Mouse (Mus musculus) CH12.LX (cell line): ENCODE results near the gene Tmprss3. TPM values are rescaled to one million over a fixed set of nuclear protein-coding genes. Genes with fewer than 3 reads are reported as not detected.

Experiments
- DNase-seq: peaks from one replicate; pipeline ENCODE4 v3.0.0-alpha.2; 2013; ENCODE audit errors: extremely low read depth
- H3K27ac ChIP-seq: 2 replicates; pipeline ENCODE4 v1.5.1; 2012; ENCODE audit warnings: low read depth, mild to moderate bottlenecking, control low read depth, moderate library complexity; ENCODE audit not compliant: insufficient read depth
- H3K27me3 ChIP-seq: replicated peaks from 2 replicates; pipeline ENCODE3; 2012; ENCODE audit warnings: inconsistent platforms
- H3K36me3 ChIP-seq, 2 experiments: replicated peaks in 1 of 2; 2 replicates each; pipeline versions ENCODE3 to v1.6.1; 2012; ENCODE audit warnings: inconsistent platforms in 1 of 2, low read length in 1 of 2, mild to moderate bottlenecking in 1 of 2, mixed read lengths in 1 of 2, moderate library complexity in 1 of 2; ENCODE audit not compliant: control insufficient read depth in 1 of 2, insufficient read depth in 1 of 2
- H3K4me1 ChIP-seq, 2 experiments: 2 replicates each; pipeline ENCODE4 v1.6.1; 2012; ENCODE audit warnings: inconsistent platforms in 1 of 2, moderate library complexity in 1 of 2; ENCODE audit not compliant: insufficient read depth in 2 of 2, control insufficient read depth in 1 of 2
- H3K4me2 ChIP-seq: 2 replicates; pipeline ENCODE4 v1.6.1; 2012; ENCODE audit warnings: low read depth, mild to moderate bottlenecking, control low read depth; ENCODE audit not compliant: poor library complexity, insufficient read depth, severe bottlenecking
- H3K4me3 ChIP-seq, 3 experiments: fragments of 150-350 bp in 1 of 3; sonication (generic) in 1 of 3; replicated peaks in 1 of 3; 2 replicates each; pipeline versions ENCODE3 to v1.5.1; 2011 to 2012; ENCODE audit warnings: low read depth in 2 of 3, low read length in 2 of 3, mild to moderate bottlenecking in 2 of 3, moderate library complexity in 2 of 3, control low read depth in 1 of 3, improper control_type of control experiment in 1 of 3, inconsistent platforms in 1 of 3, mixed read lengths in 1 of 3; ENCODE audit not compliant: poor library complexity in 1 of 3
- H3K79me2 ChIP-seq: replicated peaks from 2 replicates; pipeline ENCODE4 v1.6.1; 2012; ENCODE audit warnings: mild to moderate bottlenecking, moderate library complexity; ENCODE audit not compliant: control insufficient read depth, poor library complexity, insufficient read depth, severe bottlenecking; ENCODE audit errors: extremely low read depth
- H3K9ac ChIP-seq: 2 replicates; pipeline ENCODE4 v1.6.1; 2012; ENCODE audit warnings: low read depth, mild to moderate bottlenecking, control low read depth, moderate library complexity; ENCODE audit not compliant: insufficient read depth
- H3K9me3 ChIP-seq: replicated peaks from 2 replicates; pipeline ENCODE3; 2012; ENCODE audit warnings: low read length, inconsistent platforms, mixed read lengths
- BHLHE40 ChIP-seq: IDR thresholded peaks from 2 replicates; pipeline ENCODE4 v1.6.1; 2011; ENCODE audit warnings: mild to moderate bottlenecking, low read depth, low read length, improper control_type of control experiment
- CHD2 ChIP-seq: IDR thresholded peaks from 2 replicates; pipeline ENCODE4 v1.6.1; 2011; ENCODE audit warnings: low read length, improper control_type of control experiment
- E2F4 ChIP-seq: IDR thresholded peaks from 2 replicates; pipeline ENCODE4 v1.6.1; 2011; ENCODE audit warnings: low read depth, low read length, improper control_type of control experiment; ENCODE audit not compliant: insufficient replicate concordance
- EP300 ChIP-seq: IDR thresholded peaks from 2 replicates; pipeline ENCODE4 v1.6.1; 2011; ENCODE audit warnings: low read length, improper control_type of control experiment
- GABPA ChIP-seq: IDR thresholded peaks from 2 replicates; pipeline ENCODE4 v1.6.1; 2012; ENCODE audit warnings: low read depth, low read length, improper control_type of control experiment, inconsistent platforms; ENCODE audit not compliant: insufficient replicate concordance
- HCFC1 ChIP-seq: IDR thresholded peaks from 2 replicates; pipeline ENCODE4 v1.6.1; 2012; ENCODE audit warnings: low read depth, mild to moderate bottlenecking, inconsistent platforms, low read length, improper control_type of control experiment
- IRF4 ChIP-seq: IDR thresholded peaks from 2 replicates; pipeline ENCODE4 v1.6.1; 2014; ENCODE audit warnings: low read depth, mild to moderate bottlenecking, inconsistent platforms, low read length, improper control_type of control experiment
- KAT2A ChIP-seq: IDR thresholded peaks from 2 replicates; pipeline ENCODE4 v1.6.1; 2012; ENCODE audit warnings: low read length, improper control_type of control experiment, inconsistent platforms; ENCODE audit not compliant: insufficient replicate concordance
- MAFK ChIP-seq: IDR thresholded peaks from 2 replicates; pipeline ENCODE4 v1.6.1; 2011; ENCODE audit warnings: low read length, improper control_type of control experiment; ENCODE audit not compliant: insufficient replicate concordance
- MAZ ChIP-seq: IDR thresholded peaks from 2 replicates; pipeline ENCODE4 v1.6.1; 2012; ENCODE audit warnings: low read depth, mild to moderate bottlenecking, inconsistent platforms, low read length, improper control_type of control experiment, moderate library complexity
- MYC ChIP-seq: IDR thresholded peaks from 2 replicates; pipeline ENCODE4 v1.6.1; 2011; ENCODE audit warnings: low read depth, mild to moderate bottlenecking, improper control_type of control experiment, low read length
- PAX5 ChIP-seq: IDR thresholded peaks from 2 replicates; pipeline ENCODE4 v1.6.1; 2012; ENCODE audit warnings: low read length, inconsistent platforms, mixed read lengths
- SIN3A ChIP-seq: IDR thresholded peaks from 2 replicates; pipeline ENCODE4 v1.6.1; 2012; ENCODE audit warnings: low read length, improper control_type of control experiment, inconsistent platforms
- TCF12 ChIP-seq: IDR thresholded peaks from 2 replicates; pipeline ENCODE4 v1.6.1; 2014; ENCODE audit warnings: low read depth, mild to moderate bottlenecking, inconsistent platforms, low read length, improper control_type of control experiment
- USF1 ChIP-seq: IDR thresholded peaks from 2 replicates; pipeline ENCODE4 v1.6.1; 2014; ENCODE audit warnings: low read depth, mild to moderate bottlenecking, inconsistent platforms, low read length, improper control_type of control experiment
- ZC3H11A ChIP-seq: IDR thresholded peaks from 2 replicates; pipeline ENCODE4 v1.6.1; 2012; ENCODE audit warnings: low read depth, mild to moderate bottlenecking, inconsistent platforms, low read length, improper control_type of control experiment
- ZKSCAN1 ChIP-seq: IDR thresholded peaks from 2 replicates; pipeline ENCODE4 v1.6.1; 2012; ENCODE audit warnings: low read depth, inconsistent platforms, low read length, improper control_type of control experiment, borderline replicate concordance
- ZMIZ1 ChIP-seq: IDR thresholded peaks from 2 replicates; pipeline ENCODE4 v1.6.1; 2012; ENCODE audit warnings: low read depth, mild to moderate bottlenecking, inconsistent platforms, low read length, improper control_type of control experiment
- dilution Hi-C: fragments of 300-500 bp; cut with MboI; formaldehyde crosslinking; loops from 2 replicates; pipeline ENCODE4 v1.14.3; 2020; ENCODE audit warnings: low sequenced_read_pairs; ENCODE audit not compliant: extremely low pct_unique_long_range_greater_than_20kb, extremely low pct_ligation_motif_present
- in situ Hi-C: fragments of 300-500 bp; cut with MboI; formaldehyde crosslinking; loops from 3 replicates; pipeline ENCODE4 v1.14.3; 2019; ENCODE audit warnings: low sequenced_read_pairs, low pct_ligation_motif_present, low pct_unique_long_range_greater_than_20kb, mixed read lengths
- polyA plus RNA-seq: library from polyadenylated mRNA; unstranded; fragments of >175 nt; gene quantifications from 2 replicates; pipeline ENCODE4 v1.2.1, GENCODE M21; 2012; ENCODE audit warnings: low read depth; ENCODE audit not compliant: insufficient read length
- total RNA-seq, 2 experiments: library from RNA; depleted of rRNA; stranded (reverse); fragments of 300-350 nt in 1 of 2; fragments of >200 nt in 1 of 2; gene quantifications; 2 replicates each; pipeline ENCODE4 v1.2.3; 2012 to 2014

Gene Tmprss3
- total and polyA plus RNA-seq, 3 experiments, result not detected

GRCm38 (mm10) chr17:31195207-31195606 lies 3.6 kb downstream of the Tmprss3 start:
- dilution Hi-C loops, result no loop called here
- Histone ChIP-seq H3K4me1 (peaks cover 8 to 28% of the 10 kb centered on the region in 2 experiments; a peak in 2 of 4 replicates), H3K79me2 (no peaks in the 10 kb centered on the region), H3K9ac (no peak overlapping the region), H3K4me2 (no peak overlapping the region), H3K36me3 (no peaks in the 10 kb centered on the region), H3K9me3 (no peaks in the 10 kb centered on the region), H3K4me3 (no peak overlapping the region), H3K27me3 (peaks cover 7% of the 10 kb centered on the region), H3K27ac (no peak overlapping the region)
- in situ Hi-C loops, result no loop called here
- TF ChIP-seq ZC3H11A (no peak), TCF12 (no peak), SIN3A (no peak), CHD2 (no peak), MAZ (no peak), BHLHE40 (no peak), ZKSCAN1 (no peak), PAX5 (no peak), MYC (no peak), HCFC1 (no peak), IRF4 (no peak), ZMIZ1 (no peak), GABPA (no peak), MAFK (no peak), EP300 (no peak)
- no peak for DNase-seq

- dilution Hi-C loops (no loop called here), in situ Hi-C loops (no loop called here)
- no peaks in the 10 kb centered on the region for H3K9me3 ChIP-seq
- DNase-seq, result no peak
- no peak overlapping the region for H3K4me3 ChIP-seq
- H3K4me1 ChIP-seq, result peaks cover 8 to 28% of the 10 kb centered on the region in 2 experiments; a peak in 2 of 4 replicates
- TF ChIP-seq IRF4 (no peak), E2F4 (no peak), KAT2A (no peak), TCF12 (no peak), PAX5 (no peak), BHLHE40 (no peak), USF1 (no peak)
- H3K27ac ChIP-seq, result no peak overlapping the region
- H3K4me2 ChIP-seq, result no peak overlapping the region
- H3K36me3 ChIP-seq, result no peaks in the 10 kb centered on the region
- peaks cover 7% of the 10 kb centered on the region for H3K27me3 ChIP-seq
- H3K9ac ChIP-seq, result no peak overlapping the region
- H3K79me2 ChIP-seq, result no peaks in the 10 kb centered on the region
Observed at GRCm38 (mm10) chr17:31193360-31193759, 5.4 kb downstream of the Tmprss3 start.
